Mouse (Mus musculus): ENCODE results near the gene Plpp7. TPM values are rescaled to one million over a fixed set of nuclear protein-coding genes. Genes with fewer than 3 reads are reported as not detected.

The Plpp7 gene
- polyA plus RNA-seq, 1 experiment from 2014 or later: 2.1 TPM

- Histone ChIP-seq H3K27me3 (ENCODE audit: control insufficient read depth, insufficient read depth, low read depth, low read length) (no peaks in the 10 kb centered on the region), H3K4me2 (ENCODE audit: low read depth, low read length) (no peak overlapping the region), H3K27ac (ENCODE audit: low read length) (no peak overlapping the region), H3K4me3 (ENCODE audit: low read depth, low read length) (no peak overlapping the region), H3K9me3 (replicated peaks; ENCODE audit: control insufficient read depth, low read length) (no peaks in the 10 kb centered on the region), H3K4me1 (ENCODE audit: control insufficient read depth, low read depth, low read length) (peaks cover 10% of the 10 kb centered on the region), H3K9ac (ENCODE audit: low read depth, low read length) (no peak overlapping the region), H3K36me3 (ENCODE audit: control insufficient read depth, insufficient read depth) (no peaks in the 10 kb centered on the region)
- 82% methylated on average over 7 of the region's 7 CpGs for WGBS (ENCODE audit: insufficient replicate concordance)
- ATAC-seq (ENCODE audit: low read depth): no peak
Measured at GRCm38 (mm10) chr2:32104122-32104521, 8.8 kb downstream of the Plpp7 start.

- Histone ChIP-seq H3K27ac (ENCODE audit: low read length) (no peak overlapping the region), H3K36me3 (ENCODE audit: control insufficient read depth, insufficient read depth) (no peaks in the 10 kb centered on the region), H3K4me1 (ENCODE audit: control insufficient read depth, low read depth, low read length) (peaks cover 8% of the 10 kb centered on the region), H3K4me2 (ENCODE audit: low read depth, low read length) (no peak overlapping the region), H3K9me3 (replicated peaks; ENCODE audit: control insufficient read depth, low read length) (no peaks in the 10 kb centered on the region), H3K9ac (ENCODE audit: low read depth, low read length) (peak overlapping the region; percentile 24; the same call in 1 of the 2 replicates), H3K27me3 (ENCODE audit: control insufficient read depth, insufficient read depth, low read depth, low read length) (no peaks in the 10 kb centered on the region), H3K4me3 (ENCODE audit: low read depth, low read length) (no peak overlapping the region)
- WGBS (ENCODE audit: insufficient replicate concordance): 75% methylated on average over 16 of the region's 16 CpGs
- ATAC-seq (ENCODE audit: low read depth): no peak; the same call in 1 of the 2 replicates
Measured at GRCm38 (mm10) chr2:32105117-32105913, 10.0 kb downstream of the Plpp7 start.

- no peak overlapping the region for H3K27ac ChIP-seq (ENCODE audit: low read length)
- no peaks in the 10 kb centered on the region for H3K27me3 ChIP-seq (ENCODE audit: control insufficient read depth, insufficient read depth, low read depth, low read length)
- ATAC-seq (ENCODE audit: low read depth): no peak
- H3K4me1 ChIP-seq (ENCODE audit: control insufficient read depth, low read depth, low read length): peaks cover 12% of the 10 kb centered on the region
- H3K4me3 ChIP-seq (ENCODE audit: low read depth, low read length): no peak overlapping the region
- no peaks in the 10 kb centered on the region for H3K9me3 ChIP-seq (replicated peaks; ENCODE audit: control insufficient read depth, low read length)
- no peaks in the 10 kb centered on the region for H3K36me3 ChIP-seq (ENCODE audit: control insufficient read depth, insufficient read depth)
- 75% methylated on average over 7 of the region's 7 CpGs for WGBS (ENCODE audit: insufficient replicate concordance)
- H3K9ac ChIP-seq (ENCODE audit: low read depth, low read length): peak overlapping the region; percentile 24; the same call in 1 of the 2 replicates
- no peak overlapping the region for H3K4me2 ChIP-seq (ENCODE audit: low read depth, low read length)
Measured at GRCm38 (mm10) chr2:32105930-32106329, 10.6 kb downstream of the Plpp7 start.

- H3K4me1 ChIP-seq (ENCODE audit: control insufficient read depth, low read depth, low read length): peaks cover 37% of the 10 kb centered on the region
- H3K9me3 ChIP-seq (replicated peaks; ENCODE audit: control insufficient read depth, low read length): no peaks in the 10 kb centered on the region
- H3K27ac ChIP-seq (ENCODE audit: low read length): peak overlapping the region; percentile 36
- no peaks in the 10 kb centered on the region for H3K27me3 ChIP-seq (ENCODE audit: control insufficient read depth, insufficient read depth, low read depth, low read length)
- peak overlapping the region; percentile 4; the same call in 1 of the 2 replicates for H3K9ac ChIP-seq (ENCODE audit: low read depth, low read length)
- no peak overlapping the region for H3K4me2 ChIP-seq (ENCODE audit: low read depth, low read length)
- ATAC-seq (ENCODE audit: low read depth): no peak
- WGBS (ENCODE audit: insufficient replicate concordance): 100% methylated on average over 1 of the region's 1 CpGs
- H3K4me3 ChIP-seq (ENCODE audit: low read depth, low read length): no peak overlapping the region
- H3K36me3 ChIP-seq (ENCODE audit: control insufficient read depth, insufficient read depth): no peaks in the 10 kb centered on the region
Measured at GRCm38 (mm10) chr2:32111268-32111667, 15.9 kb downstream of the Plpp7 start.

GRCm38 (mm10) chr2:32112548-32112947 is 17.2 kb downstream of the Plpp7 start:
- H3K4me1 ChIP-seq (ENCODE audit: control insufficient read depth, low read depth, low read length): peaks cover 42% of the 10 kb centered on the region
- no peak overlapping the region for H3K4me2 ChIP-seq (ENCODE audit: low read depth, low read length)
- H3K27me3 ChIP-seq (ENCODE audit: control insufficient read depth, insufficient read depth, low read depth, low read length): no peaks in the 10 kb centered on the region
- no peaks in the 10 kb centered on the region for H3K9me3 ChIP-seq (replicated peaks; ENCODE audit: control insufficient read depth, low read length)
- no peak overlapping the region for H3K9ac ChIP-seq (ENCODE audit: low read depth, low read length)
- peak overlapping the region; percentile 51; the same call in 1 of the 2 replicates for H3K27ac ChIP-seq (ENCODE audit: low read length)
- ATAC-seq (ENCODE audit: low read depth): no peak
- WGBS (ENCODE audit: insufficient replicate concordance): 64% methylated on average over 2 of the region's 2 CpGs
- H3K4me3 ChIP-seq (ENCODE audit: low read depth, low read length): no peak overlapping the region
- no peaks in the 10 kb centered on the region for H3K36me3 ChIP-seq (ENCODE audit: control insufficient read depth, insufficient read depth)

GRCm38 (mm10) chr2:32115851-32116268 is 20.5 kb downstream of the Plpp7 start:
- no peaks in the 10 kb centered on the region for H3K27me3 ChIP-seq (ENCODE audit: control insufficient read depth, insufficient read depth, low read depth, low read length)
- H3K4me1 ChIP-seq (ENCODE audit: control insufficient read depth, low read depth, low read length): peaks cover 41% of the 10 kb centered on the region
- ATAC-seq (ENCODE audit: low read depth): peak; percentile 86
- H3K4me3 ChIP-seq (ENCODE audit: low read depth, low read length): peak overlapping the region; percentile 18; the same call in 1 of the 2 replicates
- H3K4me2 ChIP-seq (ENCODE audit: low read depth, low read length): peak overlapping the region; percentile 46
- peak overlapping the region; percentile 86 for H3K27ac ChIP-seq (ENCODE audit: low read length)
- no peaks in the 10 kb centered on the region for H3K36me3 ChIP-seq (ENCODE audit: control insufficient read depth, insufficient read depth)
- peak overlapping the region; percentile 48 for H3K9ac ChIP-seq (ENCODE audit: low read depth, low read length)
- WGBS (ENCODE audit: insufficient replicate concordance): 16% methylated on average over 4 of the region's 4 CpGs
- H3K9me3 ChIP-seq (replicated peaks; ENCODE audit: control insufficient read depth, low read length): no peaks in the 10 kb centered on the region

- no peak overlapping the region for H3K4me3 ChIP-seq (ENCODE audit: low read depth, low read length)
- H3K27ac ChIP-seq (ENCODE audit: low read length): no peak overlapping the region
- no peak overlapping the region for H3K9ac ChIP-seq (ENCODE audit: low read depth, low read length)
Measured at GRCm38 (mm10) chr2:32119802-32120750, 24.7 kb downstream of the Plpp7 start.

GRCm38 (mm10) chr2:32121150-32121549 is 25.8 kb downstream of the Plpp7 start:
- peak overlapping the region; percentile 14; the same call in 1 of the 2 replicates for H3K4me2 ChIP-seq (ENCODE audit: low read depth, low read length)
- H3K4me1 ChIP-seq (ENCODE audit: control insufficient read depth, low read depth, low read length): peaks cover 36% of the 10 kb centered on the region
- peak; percentile 43; the same call in 1 of the 2 replicates for ATAC-seq (ENCODE audit: low read depth)
- H3K27me3 ChIP-seq (ENCODE audit: control insufficient read depth, insufficient read depth, low read depth, low read length): no peaks in the 10 kb centered on the region
- 21% methylated on average over 5 of the region's 5 CpGs for WGBS (ENCODE audit: insufficient replicate concordance)
- no peaks in the 10 kb centered on the region for H3K9me3 ChIP-seq (replicated peaks; ENCODE audit: control insufficient read depth, low read length)
- peak overlapping the region; percentile 60 for H3K27ac ChIP-seq (ENCODE audit: low read length)
- peak overlapping the region; percentile 23 for H3K9ac ChIP-seq (ENCODE audit: low read depth, low read length)
- no peak overlapping the region for H3K4me3 ChIP-seq (ENCODE audit: low read depth, low read length)
- H3K36me3 ChIP-seq (ENCODE audit: control insufficient read depth, insufficient read depth): no peaks in the 10 kb centered on the region

More at GRCm38 (mm10) chr2:32119802-32120750, 24.7 kb downstream of the Plpp7 start:
- ATAC-seq (ENCODE audit: low read depth): no peak
- H3K4me1 ChIP-seq (ENCODE audit: control insufficient read depth, low read depth, low read length): peaks cover 40% of the 10 kb centered on the region
- H3K27me3 ChIP-seq (ENCODE audit: control insufficient read depth, insufficient read depth, low read depth, low read length): no peaks in the 10 kb centered on the region
- no peaks in the 10 kb centered on the region for H3K36me3 ChIP-seq (ENCODE audit: control insufficient read depth, insufficient read depth)
- no peaks in the 10 kb centered on the region for H3K9me3 ChIP-seq (replicated peaks; ENCODE audit: control insufficient read depth, low read length)
- WGBS (ENCODE audit: insufficient replicate concordance): 84% methylated on average over 20 of the region's 20 CpGs
- H3K4me2 ChIP-seq (ENCODE audit: low read depth, low read length): 0 out of 2 replicates have a peak overlapping the region, but pooled peaks have one; percentile 1

Data from liver, embryonic 16.5 days (tissue).